Mouse (Mus musculus) hindbrain, postnatal 0 days (tissue): ENCODE measurements around the gene 1500011B03Rik. TPM values are rescaled to one million over a fixed set of nuclear protein-coding genes. Genes with fewer than 3 reads are reported as not detected.

Experiments
- ATAC-seq: fragments of 200-750 bp; cut with Nextera tagmentation; 2 replicates; pipeline ENCODE4 v1.8.0; 2017; ENCODE audit warnings: mild to moderate bottlenecking, moderate TSS enrichment, moderate library complexity
- DNase-seq: peaks from one replicate; pipeline ENCODE4 v3.0.0-alpha.2; 2015; ENCODE audit warnings: low spot score
- H3K27ac ChIP-seq: fragments of 300-500 bp; sonication (generic); 2 replicates; pipeline ENCODE4 v1.5.1; 2014; ENCODE audit warnings: mild to moderate bottlenecking
- H3K27me3 ChIP-seq: fragments of 300-500 bp; sonication (generic); 2 replicates; pipeline ENCODE4 v1.6.1; 2014; ENCODE audit warnings: low read length, mixed read lengths; ENCODE audit not compliant: insufficient read depth
- H3K36me3 ChIP-seq: fragments of 300-500 bp; sonication (generic); 2 replicates; pipeline ENCODE4 v1.6.1; 2014; ENCODE audit warnings: low read length, mixed read lengths; ENCODE audit not compliant: insufficient read depth
- H3K4me1 ChIP-seq: fragments of 300-500 bp; sonication (generic); 2 replicates; pipeline ENCODE4 v1.6.1; 2014; ENCODE audit warnings: antibody characterized with exemption, low read length, mixed read lengths; ENCODE audit not compliant: insufficient read depth
- H3K4me2 ChIP-seq: fragments of 300-500 bp; sonication (generic); 2 replicates; pipeline ENCODE4 v1.6.1; 2014; ENCODE audit warnings: low read depth, mild to moderate bottlenecking, low read length, moderate library complexity, mixed read lengths
- H3K4me3 ChIP-seq: fragments of 300-500 bp; sonication (generic); 2 replicates; pipeline ENCODE4 v1.5.1; 2014; ENCODE audit warnings: low read length
- H3K9ac ChIP-seq: fragments of 300-500 bp; sonication (generic); replicated peaks from 2 replicates; pipeline ENCODE4 v1.6.1; 2014; ENCODE audit warnings: mild to moderate bottlenecking, low read length, moderate library complexity, mixed read lengths
- H3K9me3 ChIP-seq: fragments of 300-500 bp; sonication (generic); 2 replicates; pipeline ENCODE4 v1.6.1; 2016; ENCODE audit warnings: low read length, mixed read lengths
- CTCF ChIP-seq: IDR thresholded peaks from 2 replicates; pipeline ENCODE4 v1.5.1; 2016; ENCODE audit warnings: antibody characterized with exemption, control low read depth, low read depth
- WGBS: fragments of 180-500 bp; shearing (Covaris S2); extraction: QIAGEN DNeasy Blood & Tissue Kit; methylation state at CpG from one replicate; pipeline ENCODE4 v1.1.7; 2014; 5-methylcytosine and 5-hydroxymethylcytosine counted together
- polyA plus RNA-seq: library from polyadenylated mRNA; unstranded; fragments of >200 nt; fragmentation: Nextera tagmentation; extraction: Ambion mirVana; gene quantifications from 2 replicates; pipeline ENCODE4 v1.2.1, GENCODE M21; 2015
- total RNA-seq: library from RNA; depleted of rRNA; stranded (reverse); fragments of >200 nt; gene quantifications from 2 replicates; pipeline ENCODE4 v1.2.3, GENCODE M21; 2014

Gene 1500011B03Rik
- total and polyA plus RNA-seq, 2 experiments from 2014 or later: 250 to 366 TPM

- no peak for TF ChIP-seq CTCF
- ATAC-seq (no peak), DNase-seq (no peak)
- H3K4me1 ChIP-seq: peaks cover 12% of the 10 kb centered on the region
- no peak overlapping the region for H3K27ac ChIP-seq
- H3K27me3 ChIP-seq: no peaks in the 10 kb centered on the region
- H3K36me3 ChIP-seq: peaks cover 61% of the 10 kb centered on the region
- H3K4me3 ChIP-seq: no peak overlapping the region
- H3K9me3 ChIP-seq: no peaks in the 10 kb centered on the region
- no peak overlapping the region for H3K9ac ChIP-seq
- 77% methylated on average over 8 of the region's 8 CpGs for WGBS
- 0 out of 2 replicates have a peak overlapping the region, but pooled peaks have one; percentile 57 for H3K4me2 ChIP-seq
These were observed 26.0 kb downstream of the 1500011B03Rik start for GRCm38 (mm10) chr5:114797253-114797652.

- H3K36me3 ChIP-seq: peaks cover 61% of the 10 kb centered on the region
- H3K27ac ChIP-seq: peak overlapping the region; percentile 71
- peak overlapping the region; percentile 45 for H3K9ac ChIP-seq
- DNase-seq: peak; percentile 64
- H3K27me3 ChIP-seq: no peaks in the 10 kb centered on the region
- ATAC-seq: peak; percentile 73
- H3K4me3 ChIP-seq: peak overlapping the region; percentile 29
- WGBS: 14% methylated on average over 40 of the region's 40 CpGs
- H3K9me3 ChIP-seq: no peaks in the 10 kb centered on the region
- H3K4me2 ChIP-seq: peak overlapping the region; percentile 57
- TF ChIP-seq CTCF: no peak
- H3K4me1 ChIP-seq: peaks cover 12% of the 10 kb centered on the region
These were observed 26.8 kb downstream of the 1500011B03Rik start for GRCm38 (mm10) chr5:114796299-114797012.

GRCm38 (mm10) chr5:114795653-114796052 is 27.6 kb downstream of the 1500011B03Rik start:
- no peak overlapping the region for H3K4me3 ChIP-seq
- no peaks in the 10 kb centered on the region for H3K9me3 ChIP-seq
- ATAC-seq (no peak), DNase-seq (no peak)
- H3K4me2 ChIP-seq: peak overlapping the region; percentile 57; the same call in 1 of the 2 replicates
- peaks cover 12% of the 10 kb centered on the region for H3K4me1 ChIP-seq
- no peak for TF ChIP-seq CTCF
- H3K27ac ChIP-seq: peak overlapping the region; percentile 41; the same call in 1 of the 2 replicates
- 50% methylated on average over 9 of the region's 9 CpGs for WGBS
- H3K9ac ChIP-seq: no peak overlapping the region
- H3K27me3 ChIP-seq: no peaks in the 10 kb centered on the region
- H3K36me3 ChIP-seq: peaks cover 61% of the 10 kb centered on the region

- no peak overlapping the region for H3K9ac ChIP-seq
- no peak overlapping the region for H3K4me2 ChIP-seq
- H3K27me3 ChIP-seq: no peaks in the 10 kb centered on the region
- H3K4me1 ChIP-seq: peaks cover 12% of the 10 kb centered on the region
- WGBS: 33% methylated on average over 9 of the region's 9 CpGs
- DNase-seq: no peak
- ATAC-seq: no peak
- TF ChIP-seq CTCF: no peak
- peak overlapping the region; percentile 41; the same call in 1 of the 2 replicates for H3K27ac ChIP-seq
- H3K36me3 ChIP-seq: peaks cover 57% of the 10 kb centered on the region
- H3K9me3 ChIP-seq: no peaks in the 10 kb centered on the region
- H3K4me3 ChIP-seq: no peak overlapping the region
These were observed 28.0 kb downstream of the 1500011B03Rik start for GRCm38 (mm10) chr5:114795231-114795630.

DNA sequence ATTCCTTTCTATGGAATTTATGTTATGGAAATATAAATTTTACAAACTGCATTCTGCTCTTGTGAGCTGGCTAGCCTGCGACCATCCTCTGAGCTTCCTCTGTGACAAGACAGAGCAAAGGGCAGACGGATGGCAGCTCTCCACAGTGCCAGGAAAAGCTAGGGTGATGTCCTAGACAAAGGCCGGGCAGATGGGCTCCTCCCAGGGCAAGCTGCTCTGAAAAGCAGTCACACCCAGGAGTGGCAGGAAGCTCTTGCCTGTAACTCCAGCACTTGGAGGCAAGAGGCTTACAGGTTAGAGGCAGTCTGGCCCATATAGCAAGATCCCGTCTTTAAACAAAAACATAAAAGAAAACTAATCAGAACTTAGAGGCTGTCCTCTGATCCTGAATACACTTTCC is 28.7 kb downstream of the 1500011B03Rik start:
- H3K27ac ChIP-seq: peak overlapping the region; percentile 41; the same call in 1 of the 2 replicates

DNA sequence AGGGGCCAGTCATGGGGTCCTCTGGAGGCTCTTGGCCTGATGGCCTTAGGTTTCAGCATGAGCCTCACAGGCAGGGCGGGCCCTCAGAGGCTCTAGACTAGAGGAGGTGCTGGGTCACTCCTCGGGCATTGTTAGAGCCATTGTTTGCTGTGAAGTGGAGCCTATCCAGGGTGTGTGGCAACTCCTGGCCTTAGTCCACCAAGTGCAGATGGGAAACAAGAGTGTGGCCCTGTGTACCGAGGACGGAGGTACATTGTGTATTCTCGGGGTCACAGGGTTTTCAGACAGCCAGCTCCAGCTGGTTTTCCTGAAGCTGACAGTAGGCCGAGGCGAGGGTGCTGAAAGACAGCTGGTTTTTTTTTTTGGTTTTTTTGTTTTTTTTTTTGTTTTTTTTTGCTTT is 30.0 kb downstream of the 1500011B03Rik start:
- Histone ChIP-seq H3K4me2 (no peak overlapping the region), H3K4me3 (no peak overlapping the region), H3K27ac (peak overlapping the region; percentile 45; the same call in 1 of the 2 replicates), H3K9me3 (no peaks in the 10 kb centered on the region), H3K27me3 (no peaks in the 10 kb centered on the region), H3K9ac (no peak overlapping the region), H3K4me1 (peaks cover 12% of the 10 kb centered on the region), H3K36me3 (peaks cover 51% of the 10 kb centered on the region)
- ATAC-seq (no peak), DNase-seq (no peak)
- TF ChIP-seq CTCF: no peak
- WGBS: 51% methylated on average over 7 of the region's 7 CpGs

More for the DNA sequence above, 28.7 kb downstream of the 1500011B03Rik start:
- H3K9ac ChIP-seq: no peak overlapping the region
- H3K9me3 ChIP-seq: no peaks in the 10 kb centered on the region
- DNase-seq (no peak), ATAC-seq (no peak)
- H3K4me3 ChIP-seq: no peak overlapping the region
- 55% methylated on average over 4 of the region's 4 CpGs for WGBS
- no peak overlapping the region for H3K4me2 ChIP-seq
- H3K4me1 ChIP-seq: peaks cover 12% of the 10 kb centered on the region
- TF ChIP-seq CTCF: no peak
- no peaks in the 10 kb centered on the region for H3K27me3 ChIP-seq
- H3K36me3 ChIP-seq: peaks cover 54% of the 10 kb centered on the region

GRCm38 (mm10) chr5:114785196-114785595 is 38.1 kb downstream of the 1500011B03Rik start:
- Histone ChIP-seq H3K27me3 (no peaks in the 10 kb centered on the region), H3K36me3 (peaks cover 13% of the 10 kb centered on the region; the same call in 1 of the 2 replicates), H3K9me3 (no peaks in the 10 kb centered on the region), H3K4me1 (no peaks in the 10 kb centered on the region; the same call in 1 of the 2 replicates), H3K27ac (no peak overlapping the region), H3K9ac (no peak overlapping the region), H3K4me3 (no peak overlapping the region), H3K4me2 (no peak overlapping the region)
- ATAC-seq: no peak
- no peak for TF ChIP-seq CTCF
- no peak for DNase-seq
- 70% methylated on average over 5 of the region's 5 CpGs for WGBS
